Mouse (Mus musculus): ENCODE data around the gene Kif26a. TPM values are rescaled to one million over a fixed set of nuclear protein-coding genes. Genes with fewer than 3 reads are reported as not detected.

Gene Kif26a
- polyA plus RNA-seq, 1 experiment from 2014 or later = 10.0 TPM

DNA sequence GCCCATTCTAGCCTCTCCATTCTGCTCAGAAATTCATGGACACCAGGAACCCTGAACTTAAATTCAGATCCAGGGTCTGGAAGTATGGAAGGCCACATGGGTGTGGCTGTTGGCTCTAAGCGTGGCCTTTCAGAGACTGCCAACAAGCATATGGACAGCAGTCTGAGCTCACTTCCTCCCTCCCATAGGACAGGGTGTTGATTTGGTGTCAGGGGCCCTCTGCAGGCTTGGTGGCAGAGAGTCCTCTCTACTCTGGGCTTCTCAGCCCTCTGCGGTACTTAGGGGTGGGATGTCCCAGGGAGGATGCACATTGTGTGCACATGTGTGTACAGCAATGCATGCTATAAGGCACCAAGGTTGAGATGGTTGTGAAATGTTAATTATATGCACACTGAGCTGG is 54.0 kb downstream of the Kif26a start:
- Histone ChIP-seq H3K4me2 (replicated peaks) (no peak overlapping the region), H3K4me3 (no peak overlapping the region), H3K27me3 (peaks cover 22% of the 10 kb centered on the region), H3K9ac (replicated peaks) (0 out of 2 replicates have a peak overlapping the region, but pooled peaks have one; percentile 1), H3K4me1 (peaks cover 25% of the 10 kb centered on the region), H3K9me3 (no peaks in the 10 kb centered on the region), H3K36me3 (no peaks in the 10 kb centered on the region), H3K27ac (replicated peaks) (no peak overlapping the region)
- no peak for ATAC-seq (ENCODE audit: low FRiP score, low read depth)
- WGBS = 68% methylated on average over 2 of the region's 2 CpGs

DNA sequence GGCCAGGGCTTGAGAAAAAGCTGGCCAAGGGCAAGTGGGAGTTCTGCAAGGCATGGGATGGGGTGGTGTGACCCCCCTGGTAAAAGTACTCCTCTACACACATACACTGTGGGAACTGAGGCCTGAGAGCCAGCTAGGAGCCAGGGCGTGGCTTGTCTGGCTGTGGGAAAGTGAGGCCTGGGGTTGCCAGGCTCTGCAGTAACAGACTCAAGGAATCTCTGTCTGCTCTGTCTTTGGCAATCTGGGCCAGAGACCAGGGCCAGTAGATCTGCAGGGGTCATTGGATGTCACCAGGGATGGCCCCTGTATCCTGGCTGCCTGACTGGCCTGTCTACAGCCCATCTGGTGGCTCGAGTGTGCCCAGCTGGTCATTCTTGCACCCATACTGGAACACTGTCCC is 61.2 kb downstream of the Kif26a start:
- H3K4me1 ChIP-seq = peaks cover 48% of the 10 kb centered on the region
- no peak overlapping the region; the same call in 1 of the 2 replicates for H3K27ac ChIP-seq (replicated peaks)
- no peaks in the 10 kb centered on the region for H3K9me3 ChIP-seq
- H3K36me3 ChIP-seq = no peaks in the 10 kb centered on the region
- peaks cover 17% of the 10 kb centered on the region for H3K27me3 ChIP-seq
- WGBS = 50% methylated on average over 2 of the region's 2 CpGs
- H3K4me2 ChIP-seq (replicated peaks) = no peak overlapping the region
- H3K4me3 ChIP-seq = no peak overlapping the region
- H3K9ac ChIP-seq (replicated peaks) = no peak overlapping the region
- ATAC-seq (ENCODE audit: low FRiP score, low read depth) = no peak

DNA sequence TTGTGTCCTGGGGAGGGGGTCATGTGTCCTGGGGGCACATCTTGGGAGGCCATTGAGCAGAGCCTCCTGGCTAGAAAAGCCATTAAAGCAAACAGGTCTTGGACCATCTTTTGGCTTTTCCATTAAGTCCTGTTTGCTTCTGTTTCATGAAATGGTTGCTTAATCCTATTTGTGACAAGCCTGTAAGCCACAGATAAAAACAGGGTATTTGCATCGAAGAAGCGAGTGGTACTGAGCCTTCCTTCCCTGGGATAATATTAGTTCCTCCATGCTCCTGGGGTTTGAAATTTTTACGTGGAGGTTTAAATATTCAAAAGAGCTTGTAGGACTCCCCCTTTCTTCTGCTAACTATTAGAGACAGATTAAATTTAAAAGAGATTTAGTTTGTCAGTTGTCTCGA is 61.7 kb downstream of the Kif26a start:
- peak overlapping the region; percentile 46 for H3K27ac ChIP-seq (replicated peaks)
- no peaks in the 10 kb centered on the region for H3K36me3 ChIP-seq
- no peak overlapping the region for H3K9ac ChIP-seq (replicated peaks)
- H3K27me3 ChIP-seq = peaks cover 18% of the 10 kb centered on the region
- H3K9me3 ChIP-seq = no peaks in the 10 kb centered on the region
- 25% methylated on average over 4 of the region's 4 CpGs for WGBS
- H3K4me2 ChIP-seq (replicated peaks) = no peak overlapping the region
- no peak for ATAC-seq (ENCODE audit: low FRiP score, low read depth)
- no peak overlapping the region for H3K4me3 ChIP-seq
- H3K4me1 ChIP-seq = peaks cover 48% of the 10 kb centered on the region

DNA sequence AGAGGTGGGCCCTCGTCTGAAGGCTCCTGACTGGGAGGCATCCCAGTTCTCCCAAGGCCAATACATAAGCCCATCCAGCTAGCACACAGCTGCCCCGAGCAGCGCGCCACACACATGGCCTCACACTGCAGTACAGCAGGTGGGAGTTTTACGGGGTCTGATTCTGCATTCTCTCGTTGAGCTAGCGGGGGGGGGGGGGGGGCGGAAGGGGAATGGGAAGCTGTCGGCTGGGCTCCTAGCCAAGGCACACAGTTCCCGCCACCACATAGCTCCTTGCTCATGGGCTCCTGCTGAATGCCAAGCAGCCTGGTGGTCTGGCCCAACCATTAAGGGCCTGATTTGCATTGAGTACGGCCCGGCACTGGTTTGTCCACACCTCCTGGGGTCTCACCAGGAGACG is 64.6 kb downstream of the Kif26a start:
- WGBS = 39% methylated on average over 12 of the region's 13 CpGs
- peak; percentile 52 for ATAC-seq (ENCODE audit: low FRiP score, low read depth)
- Histone ChIP-seq H3K9me3 (no peaks in the 10 kb centered on the region), H3K27me3 (peaks cover 28% of the 10 kb centered on the region), H3K4me1 (peaks cover 69% of the 10 kb centered on the region), H3K36me3 (no peaks in the 10 kb centered on the region), H3K4me3 (no peak overlapping the region), H3K4me2 (replicated peaks) (no peak overlapping the region), H3K9ac (replicated peaks) (no peak overlapping the region), H3K27ac (replicated peaks) (peak overlapping the region; percentile 30)

DNA sequence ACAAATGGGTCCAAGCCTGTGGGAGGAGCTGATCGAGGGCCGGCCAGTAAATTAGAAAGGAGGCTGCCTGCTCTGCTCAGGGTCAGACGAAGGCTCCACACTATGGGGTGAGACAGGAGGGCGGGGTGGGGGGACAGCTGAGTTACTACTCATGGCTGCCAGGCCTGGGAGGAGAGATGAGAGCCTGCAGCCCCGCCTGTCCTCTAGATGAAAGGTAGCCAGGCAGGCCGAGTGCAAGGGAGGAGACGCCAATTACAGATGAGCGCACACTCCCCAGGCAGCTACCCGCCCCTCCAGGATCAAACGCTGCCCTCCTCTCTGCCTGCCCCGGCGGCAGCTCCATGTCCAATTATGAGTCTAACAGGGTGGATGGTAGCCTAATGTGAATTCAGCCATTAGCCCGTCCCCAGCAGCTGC is 68.4 kb downstream of the Kif26a start:
- no peaks in the 10 kb centered on the region for H3K36me3 ChIP-seq
- H3K27ac ChIP-seq (replicated peaks) = peak overlapping the region; percentile 73
- no peaks in the 10 kb centered on the region for H3K9me3 ChIP-seq
- peaks cover 64% of the 10 kb centered on the region for H3K4me1 ChIP-seq
- peak; percentile 73 for ATAC-seq (ENCODE audit: low FRiP score, low read depth)
- H3K27me3 ChIP-seq = peaks cover 24% of the 10 kb centered on the region
- H3K4me2 ChIP-seq (replicated peaks) = no peak overlapping the region
- no peak overlapping the region for H3K9ac ChIP-seq (replicated peaks)
- WGBS = 16% methylated on average over 13 of the region's 13 CpGs
- no peak overlapping the region for H3K4me3 ChIP-seq

DNA sequence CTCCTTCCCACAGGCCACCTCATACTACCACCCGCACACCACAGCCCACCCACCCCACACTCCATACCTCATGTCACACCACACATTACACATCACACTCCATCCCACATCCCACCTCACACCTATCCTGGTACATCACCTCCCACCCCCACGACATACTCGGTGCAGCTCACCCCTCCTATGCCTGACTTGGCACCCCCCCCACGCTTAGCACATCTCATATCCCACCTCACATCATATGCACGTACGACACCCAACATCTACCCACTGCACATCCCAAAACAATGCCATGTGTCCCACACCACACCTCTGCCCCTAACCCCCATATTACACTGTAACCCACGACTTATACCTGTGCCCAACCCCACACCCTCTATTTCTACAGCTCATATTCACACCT is 69.5 kb downstream of the Kif26a start:
- no peaks in the 10 kb centered on the region for H3K9me3 ChIP-seq
- WGBS = 88% methylated on average over 7 of the region's 7 CpGs
- peaks cover 55% of the 10 kb centered on the region for H3K4me1 ChIP-seq
- H3K27ac ChIP-seq (replicated peaks) = no peak overlapping the region
- H3K27me3 ChIP-seq = peaks cover 24% of the 10 kb centered on the region
- no peak overlapping the region for H3K9ac ChIP-seq (replicated peaks)
- no peak for ATAC-seq (ENCODE audit: low FRiP score, low read depth)
- no peak overlapping the region for H3K4me3 ChIP-seq
- no peak overlapping the region for H3K4me2 ChIP-seq (replicated peaks)
- H3K36me3 ChIP-seq = no peaks in the 10 kb centered on the region

DNA sequence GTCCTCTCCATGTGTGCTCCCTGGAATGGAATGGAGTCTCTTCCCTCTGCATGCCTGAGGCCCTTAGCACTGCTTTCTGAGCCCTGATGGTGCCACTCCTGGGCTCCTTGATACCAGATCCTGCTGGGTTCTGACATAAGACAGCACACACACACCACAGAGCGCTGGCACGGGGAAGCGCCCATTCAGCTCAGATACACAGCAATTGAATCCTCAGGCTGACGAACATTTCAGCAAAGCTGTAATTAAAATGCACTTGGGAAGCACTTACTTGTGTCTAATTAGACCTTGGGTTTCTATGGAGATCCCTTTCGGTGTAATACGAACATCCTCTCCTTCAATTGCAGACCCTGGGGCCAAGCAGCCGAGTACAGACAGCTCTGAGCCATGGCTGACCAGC is 71.0 kb downstream of the Kif26a start:
- Histone ChIP-seq H3K27ac (replicated peaks) (peak overlapping the region; percentile 42; the same call in 1 of the 2 replicates), H3K4me1 (peaks cover 58% of the 10 kb centered on the region), H3K36me3 (no peaks in the 10 kb centered on the region), H3K27me3 (peaks cover 17% of the 10 kb centered on the region), H3K9ac (replicated peaks) (no peak overlapping the region), H3K9me3 (no peaks in the 10 kb centered on the region), H3K4me3 (no peak overlapping the region), H3K4me2 (replicated peaks) (no peak overlapping the region)
- ATAC-seq (ENCODE audit: low FRiP score, low read depth) = no peak
- WGBS = 60% methylated on average over 7 of the region's 7 CpGs

DNA sequence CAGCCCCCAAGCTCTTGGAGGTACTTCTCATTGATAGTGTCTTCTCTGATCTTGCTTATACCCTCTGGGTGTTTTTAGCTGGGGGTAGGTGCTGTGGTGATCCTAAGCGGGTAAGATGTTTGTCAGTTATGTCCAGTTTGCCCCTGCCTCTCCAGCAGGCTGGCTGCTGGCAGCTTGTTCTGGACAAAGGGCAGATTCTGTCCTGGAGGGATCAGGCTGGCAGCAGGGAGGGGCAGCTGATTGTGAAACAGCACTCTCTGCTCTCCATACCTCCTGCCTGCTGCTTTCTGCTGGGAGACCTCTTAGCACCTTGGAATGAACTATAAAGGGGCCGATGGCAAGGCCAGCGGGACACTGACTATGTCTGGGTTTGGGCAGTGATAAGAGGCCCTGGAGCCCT is 71.7 kb downstream of the Kif26a start:
- no peak for ATAC-seq (ENCODE audit: low FRiP score, low read depth)
- H3K4me3 ChIP-seq = no peak overlapping the region
- 0 out of 2 replicates have a peak overlapping the region, but pooled peaks have one; percentile 42 for H3K27ac ChIP-seq (replicated peaks)
- no peak overlapping the region for H3K9ac ChIP-seq (replicated peaks)
- H3K4me1 ChIP-seq = peaks cover 65% of the 10 kb centered on the region
- no peak overlapping the region for H3K4me2 ChIP-seq (replicated peaks)
- H3K27me3 ChIP-seq = peaks cover 15% of the 10 kb centered on the region
- H3K9me3 ChIP-seq = no peaks in the 10 kb centered on the region
- 70% methylated on average over 3 of the region's 3 CpGs for WGBS
- no peaks in the 10 kb centered on the region for H3K36me3 ChIP-seq

DNA sequence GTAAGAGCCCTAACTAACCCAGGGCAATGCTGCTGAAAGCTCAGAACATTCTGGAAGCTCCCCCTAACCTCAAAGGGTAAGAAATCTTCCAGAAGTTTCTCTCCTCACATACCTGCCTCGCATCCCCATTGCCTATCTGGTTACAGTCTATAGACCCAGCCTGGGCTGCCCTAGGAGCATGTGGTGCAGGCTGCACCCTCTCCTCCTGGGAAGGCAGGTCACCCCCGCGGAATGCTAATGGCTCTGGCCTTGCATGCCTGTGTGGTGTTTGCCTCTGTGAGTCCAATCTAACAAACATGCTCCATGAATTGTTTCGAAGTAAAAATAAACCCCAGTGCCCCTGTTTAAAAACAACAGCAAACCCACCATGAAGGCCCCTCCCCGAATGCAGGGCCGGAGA is 75.3 kb downstream of the Kif26a start:
- Histone ChIP-seq H3K27ac (replicated peaks) (peak overlapping the region; percentile 90), H3K9me3 (no peaks in the 10 kb centered on the region), H3K4me3 (no peak overlapping the region), H3K4me1 (peaks cover 50% of the 10 kb centered on the region), H3K4me2 (replicated peaks) (0 out of 2 replicates have a peak overlapping the region, but pooled peaks have one; percentile 21), H3K9ac (replicated peaks) (no peak overlapping the region), H3K36me3 (no peaks in the 10 kb centered on the region), H3K27me3 (no peaks in the 10 kb centered on the region; the same call in 1 of the 2 replicates)
- 48% methylated on average over 6 of the region's 6 CpGs for WGBS
- peak; percentile 72 for ATAC-seq (ENCODE audit: low FRiP score, low read depth)

DNA sequence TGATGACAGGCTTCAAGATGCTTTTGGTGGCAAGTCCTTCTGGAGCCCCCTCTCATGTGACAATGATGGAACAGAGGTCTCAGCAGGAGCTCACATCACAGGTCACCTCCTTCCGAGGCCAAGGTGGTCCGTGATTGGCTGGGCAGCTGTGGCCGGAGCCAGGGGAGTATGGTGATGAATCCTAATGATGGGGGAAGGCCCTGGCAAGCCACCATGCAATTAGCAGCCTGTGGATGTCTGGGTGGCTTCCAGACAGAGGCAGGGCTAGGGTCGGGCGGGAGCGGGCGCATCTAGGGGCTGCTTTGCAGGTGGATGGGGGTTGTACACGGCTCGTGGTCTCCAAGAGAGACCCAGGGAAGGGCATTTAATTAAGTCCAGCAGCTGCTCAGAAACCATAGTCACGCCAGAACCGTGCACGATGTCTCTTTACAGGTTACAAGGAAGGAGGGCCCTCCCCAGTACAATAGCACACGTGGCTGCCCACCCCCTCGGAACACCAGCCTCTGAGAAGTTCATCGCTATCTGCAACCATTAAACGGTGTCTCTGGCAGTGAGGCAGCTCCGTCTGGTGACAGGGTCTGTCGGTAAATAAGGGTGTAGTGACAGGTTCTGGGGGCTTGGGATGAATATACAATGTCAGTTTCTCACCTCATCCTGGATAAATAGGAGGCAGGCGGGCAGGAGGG is 75.9 kb downstream of the Kif26a start:
- peak; percentile 89 for ATAC-seq (ENCODE audit: low FRiP score, low read depth)
- Histone ChIP-seq H3K9me3 (no peaks in the 10 kb centered on the region), H3K27ac (replicated peaks) (peak overlapping the region; percentile 90), H3K9ac (replicated peaks) (peak overlapping the region; percentile 13; the same call in 1 of the 2 replicates), H3K4me2 (replicated peaks) (peak overlapping the region; percentile 21), H3K4me3 (no peak overlapping the region), H3K27me3 (no peaks in the 10 kb centered on the region; the same call in 1 of the 2 replicates), H3K36me3 (no peaks in the 10 kb centered on the region), H3K4me1 (peaks cover 43% of the 10 kb centered on the region)
- WGBS = 20% methylated on average over 19 of the region's 19 CpGs

DNA sequence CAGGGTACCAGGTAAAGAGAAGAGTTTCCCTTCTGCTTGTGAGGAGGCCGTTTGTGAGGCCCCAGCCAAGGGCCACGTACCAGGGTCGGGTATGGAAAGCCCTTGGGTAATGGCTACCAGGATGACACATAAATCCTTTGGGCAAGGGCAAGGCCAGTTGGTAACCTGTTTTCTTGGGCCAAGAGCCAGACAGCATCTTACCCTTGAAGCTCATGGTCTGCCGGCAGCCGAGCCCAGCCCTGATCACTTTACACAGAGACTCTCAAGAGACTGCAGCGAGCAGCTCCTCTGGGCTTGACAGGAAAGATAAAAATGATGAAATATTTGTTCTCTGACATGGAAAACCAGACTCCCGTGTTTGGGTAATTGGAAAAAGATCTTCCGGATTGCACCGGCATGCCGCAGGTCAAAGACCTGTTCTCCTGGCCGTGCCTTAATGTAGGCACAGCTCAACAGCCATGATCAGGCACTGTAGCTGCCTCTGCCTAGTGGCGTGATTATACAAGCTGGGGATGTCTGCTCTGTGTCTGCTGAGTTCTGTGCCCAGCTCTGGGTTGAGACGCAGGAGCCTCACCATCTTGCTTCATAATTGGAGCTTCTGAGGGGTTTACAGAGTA is 77.8 kb downstream of the Kif26a start:
- WGBS = 81% methylated on average over 13 of the region's 13 CpGs
- peaks cover 6% of the 10 kb centered on the region for H3K27me3 ChIP-seq
- no peaks in the 10 kb centered on the region for H3K9me3 ChIP-seq
- no peak overlapping the region for H3K27ac ChIP-seq (replicated peaks)
- H3K9ac ChIP-seq (replicated peaks) = no peak overlapping the region
- H3K4me3 ChIP-seq = no peak overlapping the region
- no peak overlapping the region for H3K4me2 ChIP-seq (replicated peaks)
- peaks cover 43% of the 10 kb centered on the region for H3K4me1 ChIP-seq
- no peaks in the 10 kb centered on the region for H3K36me3 ChIP-seq
- ATAC-seq (ENCODE audit: low FRiP score, low read depth) = no peak

DNA sequence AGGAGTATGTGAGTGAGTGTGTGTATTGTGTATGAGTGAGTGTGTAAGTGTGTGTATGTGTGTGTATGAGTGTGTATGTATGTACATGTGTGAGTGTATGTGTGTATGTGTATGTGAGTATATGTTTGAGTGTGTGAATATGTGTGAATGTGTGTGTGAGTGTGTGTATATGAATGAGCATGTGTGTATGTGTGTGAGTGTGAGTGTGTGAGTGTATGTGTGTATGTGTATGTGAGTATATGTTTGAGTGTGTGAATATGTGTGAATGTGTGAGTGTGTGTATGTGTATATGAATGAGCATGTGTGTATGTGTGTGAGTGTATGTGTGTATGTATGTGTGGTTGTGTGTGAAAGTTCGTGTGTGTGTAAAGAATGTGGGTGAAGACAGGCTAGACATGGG is 80.2 kb downstream of the Kif26a start:
- Histone ChIP-seq H3K9me3 (no peaks in the 10 kb centered on the region), H3K4me2 (replicated peaks) (no peak overlapping the region), H3K27me3 (peaks cover 13% of the 10 kb centered on the region), H3K4me1 (peaks cover 47% of the 10 kb centered on the region), H3K27ac (replicated peaks) (no peak overlapping the region), H3K4me3 (no peak overlapping the region), H3K9ac (replicated peaks) (no peak overlapping the region), H3K36me3 (no peaks in the 10 kb centered on the region)
- no peak for ATAC-seq (ENCODE audit: low FRiP score, low read depth)
- 86% methylated on average over 1 of the region's 1 CpGs for WGBS

All from midbrain, embryonic 12.5 days (tissue).